Comparison of ENCODE assay signal across 25 mouse cellular contexts in genomic region chrX:85770747-85771146, GRCm38 (mm10). TPM values are rescaled to one million over a fixed set of nuclear protein-coding genes. Genes with fewer than 3 reads are reported as not detected.
DNase-seq lines count a peak whose midpoint lies in the region; ATAC-seq and TF ChIP-seq lines count a peak whose summit lies in the region.
"Had no signal": no experiment of that assay in that cellular context is flagged by ENCODE, and none has a peak within 500 bp of the region (broad histone marks: within the 10 kb centered on the region; RNA-seq: fewer than 3 reads in every experiment).

No protein-coding gene starts in this region.

- WGBS in lung, postnatal 0 days: 87% methylated on average over 3 of the region's 3 CpGs
- 83% methylated on average over 3 of the region's 3 CpGs for WGBS in lung, adult 2 months

- no peaks in the 10 kb centered on the region for H3K4me1 ChIP-seq in lung, postnatal 0 days (ENCODE audit: insufficient read depth, low read depth, low read length)
- H3K4me1 ChIP-seq in lung, adult 2 months (ENCODE audit: control insufficient read depth, insufficient read depth, low read length): no peaks in the 10 kb centered on the region; the same call in 1 of the 2 replicates
- no peaks in the 10 kb centered on the region for H3K4me1 ChIP-seq in brown adipose tissue, adult 24 weeks (ENCODE audit: control insufficient read depth, insufficient read depth, insufficient read length, low read length)
- H3K4me1 ChIP-seq: embryonic facial prominence, embryonic 10.5 days; embryonic facial prominence, embryonic 13.5 days; forebrain, embryonic 12.5 days; forebrain, embryonic 15.5 days; hindbrain, embryonic 12.5 days; hindbrain, embryonic 15.5 days had no signal

- no peak overlapping the region for H3K27ac ChIP-seq in lung, postnatal 0 days (ENCODE audit: low read length)
- peak overlapping the region; percentile 37; the same call in 1 of the 2 replicates for H3K27ac ChIP-seq in brown adipose tissue, adult 24 weeks (replicated peaks; ENCODE audit: low read depth, low read length)
- H3K27ac ChIP-seq: embryonic facial prominence, embryonic 10.5 days; embryonic facial prominence, embryonic 13.5 days; forebrain, embryonic 12.5 days; forebrain, embryonic 15.5 days; hindbrain, embryonic 12.5 days; hindbrain, embryonic 15.5 days had no signal

- H3K36me3 ChIP-seq in lung, postnatal 0 days (ENCODE audit: insufficient read depth, low read length): no peaks in the 10 kb centered on the region
- H3K36me3 ChIP-seq: embryonic facial prominence, embryonic 10.5 days; embryonic facial prominence, embryonic 13.5 days; forebrain, embryonic 12.5 days; forebrain, embryonic 15.5 days; hindbrain, embryonic 12.5 days; hindbrain, embryonic 15.5 days had no signal

- no peak overlapping the region for H3K4me2 ChIP-seq in lung, postnatal 0 days (replicated peaks; ENCODE audit: low read depth, low read length)
- H3K4me2 ChIP-seq: embryonic facial prominence, embryonic 13.5 days; forebrain, embryonic 12.5 days; forebrain, embryonic 15.5 days; heart, embryonic 11.5 days; hindbrain, embryonic 12.5 days; hindbrain, embryonic 15.5 days had no signal

- no peak for TF ChIP-seq POLR2A in lung, adult 2 months (IDR thresholded peaks at IDR 0.05; ENCODE audit: borderline replicate concordance, extremely low read depth, low read depth, low read length)

- no peaks in the 10 kb centered on the region for H3K9me3 ChIP-seq in lung, postnatal 0 days (ENCODE audit: low read length)
- H3K9me3 ChIP-seq: embryonic facial prominence, embryonic 10.5 days; embryonic facial prominence, embryonic 13.5 days; forebrain, embryonic 12.5 days; forebrain, embryonic 15.5 days; G1E; hindbrain, embryonic 12.5 days; hindbrain, embryonic 15.5 days had no signal

- no peak overlapping the region for H3K9ac ChIP-seq in lung, postnatal 0 days (replicated peaks; ENCODE audit: low read depth)
- H3K9ac ChIP-seq: embryonic facial prominence, embryonic 13.5 days; forebrain, embryonic 12.5 days; forebrain, embryonic 15.5 days; hindbrain, embryonic 12.5 days; hindbrain, embryonic 15.5 days had no signal

- DNase-seq in lung, postnatal 0 days (ENCODE audit: low spot score): peak; percentile 13
- DNase-seq in lung, adult 2 months: no peak
- DNase-seq in urinary bladder, postnatal 36 days (ENCODE audit: low spot score in 2 of 2): no peak
- DNase-seq in adrenal gland, postnatal 36 days: no peak
- DNase-seq: adrenal gland, postnatal 10 days; cerebellum, adult 11-12 months; cerebellum, adult 8-10 months; cerebellum, postnatal 10 days; cerebellum, postnatal 36 days; embryo, embryonic 11 days; gastrocnemius, postnatal 10 days; gastrocnemius, postnatal 36 days; heart, adult 11 months had no signal

- TF ChIP-seq CTCF in lung, postnatal 0 days (IDR thresholded peaks at IDR 0.05): no peak
- TF ChIP-seq CTCF in lung, adult 2 months (IDR thresholded peaks at IDR 0.05; ENCODE audit: insufficient read depth, low read length): no peak

- no peaks in the 10 kb centered on the region for H3K27me3 ChIP-seq in lung, postnatal 0 days (replicated peaks; ENCODE audit: insufficient read depth, low read length)
- H3K27me3 ChIP-seq: embryonic facial prominence, embryonic 13.5 days; forebrain, embryonic 12.5 days; forebrain, embryonic 15.5 days; hindbrain, embryonic 12.5 days; hindbrain, embryonic 15.5 days had no signal

- no peak overlapping the region for H3K4me3 ChIP-seq in lung, postnatal 0 days (ENCODE audit: low read depth, low read length)
- no peak overlapping the region for H3K4me3 ChIP-seq in lung, adult 2 months (replicated peaks; ENCODE audit: extremely low read depth, low read depth, low read length)
- H3K4me3 ChIP-seq in brown adipose tissue, adult 24 weeks (ENCODE audit: insufficient read depth, low read depth, low read length): no peak overlapping the region
- H3K4me3 ChIP-seq: embryonic facial prominence, embryonic 10.5 days; embryonic facial prominence, embryonic 13.5 days; erythroblast, embryonic 14.5 days; forebrain, embryonic 12.5 days; forebrain, embryonic 15.5 days; hindbrain, embryonic 12.5 days; hindbrain, embryonic 15.5 days had no signal

- 0 out of 2 replicates have a peak, but pooled peaks have one; percentile 30 for ATAC-seq in lung, postnatal 0 days
- peak; percentile 33; the same call in 1 of the 2 replicates for ATAC-seq in megakaryocyte progenitor cell, adult 5-6 weeks (replicated peaks; ENCODE audit: poor library complexity)
- ATAC-seq: forebrain, embryonic 15.5 days; Patski had no signal

- TF ChIP-seq EP300 in lung, postnatal 0 days (IDR thresholded peaks at IDR 0.05): no peak

RNA-seq across cellular contexts. Expression of gene Gk, which starts 5.9 kb away (rescaled TPM):
- 8.7 and 11.5 TPM in 2 replicates for polyA plus RNA-seq in lung, postnatal 0 days (2015; fragmentation: Nextera tagmentation; extraction: Ambion mirVana)
- 1.3 and 3.9 TPM in 2 replicates for polyA plus RNA-seq in lung, adult 2 months (2012; rRNA removed)
- 44.7 and 50.1 TPM in 2 replicates for polyA plus RNA-seq in brown adipose tissue, adult 24 weeks (2012; ENCODE audit: insufficient read depth, insufficient read length, missing spikeins)
- 15.1 and 16.7 TPM in 2 replicates for total RNA-seq in megakaryocyte progenitor cell, adult 5-6 weeks (2015)
- 16.2 and 17.2 TPM in 2 replicates for total RNA-seq in megakaryocyte progenitor cell, adult 5-6 weeks (2017)
- total RNA-seq in adrenal gland, postnatal 36 days (2021): 10 to 100 TPM; 12.6 to 28.4 TPM
- polyA plus RNA-seq: erythroblast, embryonic 14.5 days had no signal
